Mouse (Mus musculus) megakaryocyte, embryonic 14.5 days (primary cell): ENCODE results near the gene Glipr1l2. TPM values are rescaled to one million over a fixed set of nuclear protein-coding genes. Genes with fewer than 3 reads are reported as not detected.

ENCODE experiments used
- H3K27me3 ChIP-seq: replicated peaks from 2 replicates; pipeline ENCODE3; 2012; ENCODE audit warnings: inconsistent platforms
- H3K36me3 ChIP-seq: replicated peaks from 2 replicates; pipeline ENCODE3; 2012; ENCODE audit warnings: low read length, inconsistent platforms, mixed read lengths
- H3K4me1 ChIP-seq: 2 replicates; pipeline ENCODE4 v1.6.1; 2012; ENCODE audit warnings: inconsistent platforms
- H3K4me3 ChIP-seq: replicated peaks from 2 replicates; pipeline ENCODE3; 2012; ENCODE audit warnings: moderate library complexity, mild to moderate bottlenecking, inconsistent platforms
- H3K9me3 ChIP-seq: 2 replicates; pipeline ENCODE4 v1.6.1; 2012; ENCODE audit warnings: inconsistent platforms
- FLI1 ChIP-seq: IDR thresholded peaks from 2 replicates; pipeline ENCODE4 v1.6.1; 2012; ENCODE audit warnings: low read length, inconsistent platforms, mixed read lengths
- GATA1 ChIP-seq: IDR thresholded peaks from 3 replicates; pipeline ENCODE4 v1.6.1; 2012; ENCODE audit warnings: mixed read lengths, low read length, inconsistent platforms, borderline replicate concordance
- polyA plus RNA-seq: library from polyadenylated mRNA; stranded (reverse); fragments of >175 nt; gene quantifications from 2 replicates; pipeline ENCODE4 v1.2.3, GENCODE M21; 2012; ENCODE audit warnings: low replicate concordance; ENCODE audit not compliant: insufficient read depth

Gene Glipr1l2
- polyA plus RNA-seq, 1 experiment, result not detected

DNA sequence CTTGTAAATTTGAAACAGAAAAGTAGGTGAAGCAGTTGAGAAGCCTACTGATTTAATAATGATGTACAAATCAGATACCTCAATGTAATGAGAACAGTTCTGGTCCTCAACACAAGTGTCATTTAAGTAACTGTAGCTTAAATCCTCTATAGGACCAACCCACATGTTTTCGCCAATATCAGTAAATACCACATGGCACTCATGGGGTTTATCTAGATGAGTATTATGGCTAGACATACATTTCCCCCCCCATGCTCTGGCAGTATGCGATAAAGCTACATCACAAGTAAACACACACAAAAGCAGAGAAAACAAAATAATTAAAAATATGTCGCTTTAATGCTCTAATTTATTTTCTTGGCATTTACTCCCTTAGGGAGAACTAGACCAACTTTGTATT is 49.0 kb downstream of the Glipr1l2 start:
- Histone ChIP-seq H3K27me3 (no peaks in the 10 kb centered on the region), H3K36me3 (no peaks in the 10 kb centered on the region), H3K9me3 (no peaks in the 10 kb centered on the region), H3K4me1 (no peaks in the 10 kb centered on the region), H3K4me3 (no peak overlapping the region)
- no peak for TF ChIP-seq GATA1

DNA sequence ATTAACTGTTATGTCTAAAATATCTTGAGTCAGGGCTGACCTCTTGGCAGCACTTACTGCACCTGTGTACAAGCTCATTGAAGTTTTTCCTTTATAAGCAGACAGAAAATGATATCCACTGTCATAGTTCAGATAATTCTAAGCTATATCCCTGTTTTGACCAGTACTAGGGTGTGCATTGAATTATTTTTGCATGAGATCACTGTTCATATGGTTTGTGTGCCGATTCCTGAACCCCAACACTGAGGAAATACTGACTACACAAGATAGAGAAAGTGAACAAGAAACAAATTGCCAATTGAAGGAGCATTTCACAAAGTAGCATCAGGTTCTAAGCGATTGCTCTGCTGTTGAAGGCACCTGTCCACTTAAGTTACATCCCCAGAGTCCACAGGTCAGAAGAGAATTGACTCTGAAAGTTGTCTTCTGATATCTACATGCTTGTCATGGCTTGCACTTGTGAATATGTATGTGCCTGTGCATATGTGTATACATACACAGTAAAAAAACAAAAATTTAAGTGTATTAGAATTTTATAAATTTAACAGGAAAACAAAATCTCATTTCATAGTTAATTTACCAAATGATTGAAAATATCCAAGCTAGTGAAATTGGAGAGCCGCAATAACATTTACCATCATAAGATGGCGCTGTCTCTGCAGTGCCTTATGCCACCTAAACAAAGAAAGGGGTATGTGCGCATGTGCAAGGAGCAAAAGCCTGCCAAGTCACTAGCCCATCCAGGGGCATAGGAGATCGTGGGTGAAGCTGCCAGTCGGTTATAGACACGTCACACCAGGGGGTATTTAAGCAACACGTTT is 55.1 kb downstream of the Glipr1l2 start:
- Histone ChIP-seq H3K4me1 (no peaks in the 10 kb centered on the region), H3K4me3 (peak overlapping the region; percentile 46)
- no peak for TF ChIP-seq FLI1
- TF ChIP-seq GATA1, result no peak

DNA sequence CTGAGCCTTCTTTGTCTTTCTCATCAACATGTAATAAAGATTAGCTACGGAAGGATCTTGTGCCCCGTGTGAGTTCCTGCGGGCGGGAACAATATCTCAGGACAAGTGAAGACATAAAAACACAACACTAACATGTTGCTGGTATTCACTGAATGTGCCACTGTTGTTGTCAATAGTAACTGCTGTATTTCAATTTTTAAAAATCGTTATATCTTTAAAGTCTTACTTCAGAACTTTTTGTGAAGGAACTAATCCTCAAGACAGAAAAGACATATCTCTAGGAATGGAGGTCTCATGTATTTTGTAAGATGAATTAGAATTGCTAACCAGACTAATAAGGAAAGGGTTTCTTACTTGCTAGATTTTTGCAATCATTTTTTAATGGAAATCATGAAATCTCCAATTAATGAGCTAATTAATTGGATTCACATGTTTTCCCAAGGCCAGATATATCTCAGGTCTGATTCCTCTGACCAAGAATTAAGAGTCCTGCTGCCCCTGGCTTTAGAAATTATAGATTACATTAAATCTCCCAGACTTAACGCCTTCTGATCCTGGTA is 55.8 kb downstream of the Glipr1l2 start:
- Histone ChIP-seq H3K27me3 (no peaks in the 10 kb centered on the region), H3K9me3 (no peaks in the 10 kb centered on the region), H3K4me1 (no peaks in the 10 kb centered on the region), H3K36me3 (no peaks in the 10 kb centered on the region), H3K4me3 (peak overlapping the region; percentile 80)
- no peak for TF ChIP-seq FLI1
- TF ChIP-seq GATA1, result no peak

More for the DNA sequence above, 55.1 kb downstream of the Glipr1l2 start:
- H3K36me3 ChIP-seq, result no peaks in the 10 kb centered on the region
- no peaks in the 10 kb centered on the region for H3K9me3 ChIP-seq
- H3K27me3 ChIP-seq, result no peaks in the 10 kb centered on the region

DNA sequence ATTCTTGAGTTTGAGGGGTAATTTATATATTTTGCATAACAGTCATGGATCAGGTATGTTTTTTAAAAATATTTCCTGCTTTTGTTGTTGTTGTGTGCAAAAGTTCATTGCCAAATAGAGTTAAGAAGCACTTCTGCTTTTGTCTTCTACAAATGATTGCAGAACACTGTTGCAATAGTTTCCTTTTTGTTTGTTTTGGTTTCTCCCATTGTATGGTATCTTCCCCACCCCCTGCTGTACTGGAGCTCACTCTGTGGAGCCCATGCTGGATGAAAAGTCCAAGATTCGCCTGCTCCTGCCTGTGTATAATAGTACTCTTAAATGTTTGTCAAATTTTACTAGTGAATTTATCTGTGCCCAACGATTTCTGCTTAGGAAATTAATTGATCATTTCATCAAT is 56.7 kb downstream of the Glipr1l2 start:
- H3K36me3 ChIP-seq, result no peaks in the 10 kb centered on the region
- TF ChIP-seq FLI1, result no peak
- TF ChIP-seq GATA1, result no peak
- H3K4me3 ChIP-seq, result no peak overlapping the region
- H3K27me3 ChIP-seq, result no peaks in the 10 kb centered on the region
- no peaks in the 10 kb centered on the region for H3K4me1 ChIP-seq
- no peaks in the 10 kb centered on the region for H3K9me3 ChIP-seq

Other genes with a start within 250 kb of the Glipr1l2 start
- 0.95 and 2.0 TPM in 2 replicates for gene Krr1, start 110.7 kb upstream of the Glipr1l2 start, polyA plus RNA-seq
- gene Glipr1, start 80.7 kb upstream of the Glipr1l2 start, polyA plus RNA-seq, result 2.8 and 4.5 TPM in 2 replicates
- not detected in 2 replicates for gene Glipr1l1, start 23.2 kb upstream of the Glipr1l2 start, polyA plus RNA-seq
- gene Glipr1l3, start 77.0 kb downstream of the Glipr1l2 start, polyA plus RNA-seq, result not detected in 2 replicates
- gene Caps2, start 80.3 kb downstream of the Glipr1l2 start, polyA plus RNA-seq, result not detected in 2 replicates
- gene Kcnc2, start 187.8 kb downstream of the Glipr1l2 start, polyA plus RNA-seq, result not detected in 2 replicates